Mouse (Mus musculus) hematopoietic stem cell, adult 5-6 weeks (primary cell): ENCODE measurements around the gene Inpp5b. TPM values are rescaled to one million over a fixed set of nuclear protein-coding genes. Genes with fewer than 3 reads are reported as not detected.

Experiments
- ATAC-seq, 2 experiments: fragments of 125-278 bp in 1 of 2; replicated peaks in 1 of 2; 2 replicates each; pipeline ENCODE4 v1.8.0; 2016 to 2017; ENCODE audit warnings: inconsistent platforms in 2 of 2, mild to moderate bottlenecking in 2 of 2, moderate number of reproducible peaks in 2 of 2, low read depth in 1 of 2, moderate TSS enrichment in 1 of 2; ENCODE audit not compliant: low FRiP score in 2 of 2, poor library complexity in 2 of 2, severe bottlenecking in 2 of 2, insufficient read depth in 1 of 2, low TSS enrichment in 1 of 2
- total RNA-seq: library from RNA; stranded (forward); fragments of 172-1452, 232-1000 nt; gene quantifications from 2 replicates; pipeline ENCODE4 v1.2.3, GENCODE M21; 2017

Gene Inpp5b
- 33.5 and 42.3 TPM in 2 replicates for total RNA-seq

GRCm38 (mm10) chr4:124741376-124742343 lies at the start of gene Inpp5b:
Gene Inpp5b (plus strand): TSS chr4:124741850.
- peak; percentile 89 to 95 for ATAC-seq

- no peak for ATAC-seq
These were observed 49.2 kb upstream of the Inpp5b start for GRCm38 (mm10) chr4:124692416-124692861.

DNA sequence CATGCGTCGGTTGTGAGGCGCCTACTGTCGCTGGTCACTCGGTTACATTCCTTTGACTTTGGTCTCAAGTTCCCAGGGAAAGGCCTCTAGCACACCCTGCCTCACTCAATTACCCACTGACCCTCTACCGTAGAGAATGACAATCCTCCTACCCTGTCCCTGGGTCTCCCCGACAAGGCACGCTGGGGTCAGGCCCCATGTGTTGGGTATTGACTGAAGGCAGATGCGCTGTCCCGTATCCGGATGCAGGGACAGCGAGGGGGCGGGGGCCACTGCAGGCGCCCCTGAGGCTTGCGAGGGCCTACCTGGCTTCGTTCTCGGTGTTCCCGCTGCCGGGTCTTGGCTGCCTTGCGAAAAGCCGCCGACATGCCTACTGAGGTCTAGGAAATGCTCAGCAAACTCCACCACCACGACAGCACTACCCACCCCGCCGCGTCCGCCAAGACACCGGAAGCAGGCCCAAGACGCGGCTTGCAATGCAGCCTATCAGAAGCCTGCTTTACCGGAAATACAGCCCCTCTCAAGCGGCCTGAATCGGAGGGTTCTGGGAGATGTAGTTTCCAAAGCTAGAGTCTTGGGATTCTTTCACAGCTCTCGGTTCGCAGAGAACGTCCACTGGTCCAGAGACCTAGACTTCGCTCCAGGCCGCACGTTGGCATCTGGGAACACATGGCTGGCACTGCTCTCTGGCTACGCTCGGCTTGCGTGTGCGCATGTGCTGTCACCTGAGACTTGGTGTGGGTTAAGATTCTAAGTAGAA lies 48.3 kb upstream of the Inpp5b start, which contains the start of gene Utp11:
TSS of gene Utp11 (minus strand) at position 466 of the 760 bp plus-strand sequence.
- peak; percentile 93 to 96 for ATAC-seq

- ATAC-seq = no peak
These were observed 47.1 kb upstream of the Inpp5b start for GRCm38 (mm10) chr4:124694572-124694971.

DNA sequence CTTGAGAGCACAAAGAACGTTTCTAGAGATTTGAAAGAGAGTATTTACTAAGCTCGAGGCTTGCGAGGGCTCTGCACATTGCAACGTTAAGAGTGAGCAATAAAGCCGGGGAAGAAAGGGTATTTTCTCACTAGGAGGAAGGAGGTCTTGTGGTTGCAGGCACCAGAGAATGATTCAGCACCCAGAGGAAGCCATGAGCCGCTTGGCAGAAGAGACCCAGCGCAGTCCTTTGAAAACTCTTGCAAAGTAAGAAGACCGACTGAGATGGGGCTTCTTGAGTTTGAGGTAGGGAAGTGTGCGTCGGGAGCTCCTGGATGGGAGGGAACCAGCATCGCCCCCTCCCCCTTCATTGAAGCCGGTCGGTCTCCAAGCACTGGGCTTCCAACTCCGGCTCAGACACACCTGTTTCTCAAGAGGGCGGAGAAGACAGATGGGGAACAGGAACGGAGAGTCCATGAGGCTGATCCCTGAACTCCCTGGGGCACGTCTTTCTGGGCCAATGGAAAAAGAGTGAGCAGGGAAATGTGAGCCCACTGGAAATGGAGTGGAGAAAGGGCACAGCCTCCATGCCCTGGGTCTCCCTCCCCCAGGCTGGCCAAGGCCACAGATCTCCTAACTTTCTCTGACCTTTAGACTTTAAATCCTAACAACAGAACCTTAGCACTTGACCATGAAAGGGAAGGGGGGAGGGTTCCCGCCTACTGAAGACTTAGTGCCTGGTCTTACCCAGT lies 45.7 kb upstream of the Inpp5b start:
- ATAC-seq = peak; percentile 46 to 54

DNA sequence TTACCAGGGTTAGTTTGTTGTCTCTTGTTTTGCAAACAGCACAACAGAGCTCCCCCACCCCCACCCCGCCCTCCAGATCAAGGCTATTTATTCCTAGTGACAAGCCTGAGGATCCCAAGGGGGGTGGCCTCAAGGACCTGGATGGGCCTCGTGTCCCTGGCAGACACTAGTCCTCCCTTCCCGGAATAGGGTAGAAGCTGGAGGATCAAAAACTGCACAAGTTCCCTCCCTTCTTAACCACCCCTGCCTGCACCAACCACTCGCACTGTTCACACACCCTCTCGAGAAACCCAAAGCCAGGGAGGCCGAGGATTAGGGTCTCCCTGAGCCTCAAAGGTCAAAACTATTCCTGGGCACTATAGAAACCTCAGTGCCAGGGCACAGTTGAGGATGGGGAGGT lies 41.9 kb upstream of the Inpp5b start:
- ATAC-seq = no peak

- peak; percentile 13 to 36; a peak in 2 of 4 replicates for ATAC-seq
These were observed 41.2 kb upstream of the Inpp5b start, which contains the start of gene Fhl3 for GRCm38 (mm10) chr4:124700248-124700971. Gene Fhl3 (plus strand): TSS chr4:124700701.

DNA sequence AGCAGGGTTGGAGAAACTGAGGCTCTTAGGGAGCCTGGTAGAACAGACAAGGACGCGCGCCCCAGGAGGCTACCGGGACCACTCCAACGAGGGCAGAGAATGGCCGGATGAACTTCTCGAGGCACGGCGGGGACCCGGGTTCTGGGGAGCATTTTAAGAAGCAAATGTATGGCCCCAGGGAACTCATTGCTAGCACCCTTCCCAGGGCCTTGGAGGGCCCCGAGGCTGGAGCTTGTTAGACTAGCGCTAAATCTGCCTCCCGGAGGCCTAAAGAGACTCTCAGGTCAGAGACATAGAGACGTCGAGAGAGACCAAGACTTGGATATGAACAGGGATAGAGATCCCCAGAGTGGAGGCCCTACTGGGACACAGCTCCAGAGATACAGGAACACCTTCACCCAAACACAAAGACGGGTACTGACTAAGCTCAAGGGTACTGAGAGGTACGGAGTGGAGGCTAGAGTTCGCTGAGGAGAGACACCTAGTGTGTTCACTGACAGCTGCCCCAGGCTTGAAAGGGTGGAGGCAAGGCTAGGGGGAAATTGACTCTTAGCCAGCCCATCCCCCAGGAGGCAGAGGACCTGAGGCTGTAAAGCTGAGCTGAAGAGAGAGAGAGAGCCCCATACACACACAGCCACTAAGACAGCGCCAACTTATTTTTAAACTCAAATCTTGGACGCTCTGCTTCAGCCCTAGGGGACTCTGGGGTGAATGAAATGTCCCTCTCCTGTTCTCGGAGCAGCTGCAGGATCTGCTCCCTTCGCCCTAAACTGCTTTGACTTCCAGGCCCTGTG lies 40.4 kb upstream of the Inpp5b start:
- no peak for ATAC-seq

DNA sequence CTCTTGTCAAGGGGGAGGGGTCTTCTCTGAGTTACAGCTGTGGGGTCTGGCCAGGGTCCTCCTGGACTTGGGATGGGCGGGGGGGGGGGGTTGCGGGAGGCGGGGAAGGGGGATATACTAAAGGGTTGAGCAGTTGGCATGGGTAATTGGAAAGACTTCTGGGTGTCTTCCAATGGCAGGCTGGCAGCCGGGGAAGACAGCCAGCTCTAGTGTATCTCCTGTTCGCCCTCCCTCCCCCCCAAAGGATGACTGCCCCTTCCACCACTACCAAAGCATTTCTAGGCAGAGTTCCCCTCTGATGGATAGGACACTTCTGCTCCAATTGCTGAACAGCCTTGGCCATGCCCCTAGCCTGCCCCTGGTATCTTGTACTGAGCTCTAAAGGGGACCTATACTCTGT lies 39.7 kb upstream of the Inpp5b start:
- ATAC-seq = no peak

DNA sequence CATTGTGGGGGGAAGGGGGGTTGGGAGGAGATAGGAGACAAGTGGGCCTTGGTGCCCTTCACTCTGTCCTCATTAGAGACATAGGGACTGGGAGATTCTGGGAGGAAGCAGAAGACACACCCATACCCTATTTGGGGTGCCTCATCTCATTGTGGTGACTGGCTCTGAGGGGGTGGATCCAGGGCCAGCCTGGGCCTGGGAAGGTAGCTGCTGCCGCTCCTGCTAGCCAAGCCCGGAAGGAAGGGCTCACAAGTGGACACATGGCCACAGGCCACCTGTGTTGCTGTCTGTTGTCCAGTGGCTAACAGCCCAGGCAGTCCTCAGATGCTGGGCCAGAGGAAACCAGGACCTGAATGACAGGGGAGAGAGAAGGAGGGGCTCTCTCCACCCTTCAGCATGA lies 38.2 kb upstream of the Inpp5b start:
- no peak for ATAC-seq

GRCm38 (mm10) chr4:124703881-124704796 lies 37.5 kb upstream of the Inpp5b start:
- ATAC-seq = 0 out of 4 replicates have a peak, but pooled peaks of 1 of the 2 experiments have one; percentile 29

DNA sequence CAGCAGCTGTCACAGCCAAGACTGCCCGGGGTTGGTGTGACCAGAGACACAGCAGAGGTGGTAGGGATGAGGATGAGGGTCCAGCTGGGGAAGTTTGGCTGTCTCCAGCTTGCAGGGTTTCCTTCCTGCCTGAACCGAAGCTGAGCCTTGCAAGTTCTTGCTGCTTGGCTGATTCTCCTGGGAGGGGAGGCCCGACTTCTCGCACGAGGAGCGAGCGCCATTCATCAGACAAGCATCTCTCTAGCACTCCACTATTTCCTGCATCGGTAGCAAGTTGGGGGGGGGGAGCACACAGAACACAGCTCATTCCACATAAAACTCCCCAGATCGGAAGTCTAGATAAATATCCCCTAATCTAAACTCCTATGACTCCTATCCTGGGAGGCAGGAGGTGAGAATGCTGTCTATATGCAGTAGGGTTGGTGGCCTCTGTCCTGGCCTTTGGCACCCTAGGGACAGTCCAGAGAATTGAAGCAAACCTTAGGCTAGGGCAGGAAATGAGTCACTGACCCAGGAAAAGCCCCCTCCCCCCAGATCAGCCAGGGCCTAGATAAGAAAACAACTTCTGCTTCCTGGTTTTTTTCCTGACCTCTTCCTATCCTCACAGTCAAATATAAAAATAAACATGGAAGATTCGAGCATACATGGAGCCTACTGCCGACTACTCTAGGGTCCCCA lies 36.7 kb upstream of the Inpp5b start:
- peak; percentile 17 to 26; a peak in 3 of 4 replicates for ATAC-seq

DNA sequence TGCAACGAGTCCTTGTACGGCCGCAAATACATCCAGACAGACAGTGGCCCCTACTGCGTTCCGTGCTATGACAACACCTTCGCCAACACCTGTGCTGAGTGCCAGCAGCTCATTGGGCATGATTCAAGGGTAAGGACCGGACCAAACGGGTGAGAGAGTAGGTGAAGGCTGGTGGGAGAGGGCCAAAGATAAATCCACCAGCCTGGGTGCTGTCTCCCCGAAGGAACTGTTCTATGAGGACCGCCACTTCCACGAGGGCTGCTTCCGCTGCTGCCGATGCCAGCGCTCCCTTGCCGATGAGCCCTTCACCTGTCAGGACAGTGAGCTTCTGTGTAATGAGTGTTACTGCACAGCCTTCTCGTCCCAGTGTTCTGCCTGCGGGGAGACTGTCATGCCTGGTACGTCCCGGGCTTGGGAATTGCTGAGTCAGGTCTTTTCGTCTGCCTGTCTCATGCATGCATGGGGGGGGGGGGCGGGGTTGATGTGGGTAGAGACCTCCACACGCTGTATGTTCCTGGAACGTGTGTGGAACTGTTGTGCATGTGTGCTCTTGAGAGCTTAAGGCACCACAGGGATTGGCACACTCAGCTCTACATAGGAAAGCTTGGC lies 35.9 kb upstream of the Inpp5b start:
- ATAC-seq = no peak
